Mouse (Mus musculus) liver, adult 2 months (tissue): ENCODE measurements around the gene Pde1a.

Source experiments
- CTCF ChIP-seq: fragments of 200-500 bp; IDR thresholded peaks from 2 replicates; pipeline ENCODE4 v1.5.1; 2011; ENCODE audit warnings: low read depth, low read length, control low read depth
- POLR2A ChIP-seq: fragments of 200-500 bp; IDR thresholded peaks from 2 replicates; pipeline ENCODE4 v1.6.1; 2011; ENCODE audit warnings: low read length, control low read depth; ENCODE audit not compliant: insufficient read depth; ENCODE audit errors: extremely low read depth

GRCm38 (mm10) chr2:79856874-79857273, 272.4 kb downstream of the Pde1a start:
- TF ChIP-seq CTCF (no peak), POLR2A (no peak)
